Mouse (Mus musculus) intestine, embryonic 14.5 days (tissue): ENCODE data around the gene Gpr25. TPM values are rescaled to one million over a fixed set of nuclear protein-coding genes. Genes with fewer than 3 reads are reported as not detected.

ENCODE experiments used
- ATAC-seq: fragments of 200-750 bp; cut with Nextera tagmentation; replicated peaks from 2 replicates; pipeline ENCODE4 v1.8.0; 2017; ENCODE audit warnings: low read depth, moderate number of reproducible peaks, moderate TSS enrichment, moderate library complexity; ENCODE audit not compliant: low FRiP score, low TSS enrichment
- DNase-seq: peaks from one replicate; pipeline ENCODE4 v3.0.0-alpha.2; 2018; ENCODE audit warnings: low spot score
- H3K27ac ChIP-seq: fragments of 300-500 bp; sonication (generic); 2 replicates; pipeline ENCODE4 v1.5.1; 2014; ENCODE audit warnings: low read depth, mild to moderate bottlenecking, control low read depth
- H3K27me3 ChIP-seq: fragments of 300-500 bp; sonication (generic); replicated peaks from 2 replicates; pipeline ENCODE4 v1.6.1; 2014; ENCODE audit warnings: low read length, control low read depth; ENCODE audit not compliant: control insufficient read depth, insufficient read depth
- H3K36me3 ChIP-seq: fragments of 300-500 bp; sonication (generic); 2 replicates; pipeline ENCODE4 v1.6.1; 2014; ENCODE audit warnings: low read length, control low read depth; ENCODE audit not compliant: control insufficient read depth, insufficient read depth
- H3K4me1 ChIP-seq: fragments of 300-500 bp; sonication (generic); replicated peaks from 2 replicates; pipeline ENCODE4 v1.6.1; 2014; ENCODE audit warnings: low read length, control low read depth, mixed read lengths; ENCODE audit not compliant: control insufficient read depth, insufficient read depth
- H3K4me2 ChIP-seq: fragments of 300-500 bp; sonication (generic); 2 replicates; pipeline ENCODE4 v1.6.1; 2014; ENCODE audit warnings: low read length
- H3K4me3 ChIP-seq: fragments of 300-500 bp; sonication (generic); 2 replicates; pipeline ENCODE4 v1.5.1; 2014; ENCODE audit warnings: low read depth, low read length, control low read depth, mixed read lengths
- H3K9ac ChIP-seq: fragments of 300-500 bp; sonication (generic); 2 replicates; pipeline ENCODE4 v1.6.1; 2014; ENCODE audit warnings: mild to moderate bottlenecking, low read length
- H3K9me3 ChIP-seq: fragments of 300-500 bp; sonication (generic); 2 replicates; pipeline ENCODE4 v1.6.1; 2016; ENCODE audit warnings: low read length, control low read depth; ENCODE audit not compliant: control insufficient read depth
- WGBS: fragments of 180-500 bp; shearing (Covaris S2); extraction: QIAGEN DNeasy Blood & Tissue Kit; methylation state at CpG from one replicate; pipeline ENCODE4 v1.1.7; 2014; 5-methylcytosine and 5-hydroxymethylcytosine counted together
- polyA plus RNA-seq: library from polyadenylated mRNA; unstranded; fragments of >200 nt; fragmentation: Nextera tagmentation; extraction: Ambion mirVana; gene quantifications from 2 replicates; pipeline ENCODE4 v1.2.1, GENCODE M21; 2014

Gpr25 gene
- not detected in 2 replicates for polyA plus RNA-seq

DNA sequence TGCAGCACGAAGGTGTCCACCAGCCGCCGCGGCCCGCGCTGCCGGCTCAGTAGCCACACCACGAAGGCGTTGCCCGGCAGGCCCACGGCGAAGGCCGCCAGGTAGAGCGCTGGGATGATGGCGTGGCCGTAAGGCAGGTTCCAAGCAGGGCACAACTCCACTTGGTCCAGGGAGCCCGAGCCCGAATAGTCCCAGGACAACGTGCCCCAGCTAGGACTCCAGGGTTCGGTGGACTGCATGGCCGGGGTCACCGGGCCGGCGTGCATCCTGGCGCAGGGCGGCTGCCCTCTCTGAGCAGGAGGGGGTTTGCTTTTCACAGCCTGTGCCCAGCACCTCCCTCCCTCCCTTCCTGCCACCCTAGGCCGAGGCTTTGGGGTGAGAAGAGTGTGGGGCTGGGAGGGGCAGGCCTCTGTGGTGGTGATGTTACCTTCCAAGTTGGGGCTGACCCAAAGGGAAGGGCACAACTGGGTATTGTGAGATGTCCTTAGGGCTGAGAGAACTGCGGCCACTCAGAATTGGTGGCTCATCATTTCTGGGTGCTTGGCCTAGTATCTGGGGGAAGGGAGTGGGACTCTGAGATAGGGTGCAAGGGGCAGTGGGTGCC, at the start of gene Gpr25:
Gene Gpr25, minus strand, starts transcription at position 239 of the 604 bp plus-strand sequence.
- Histone ChIP-seq H3K36me3 (no peaks in the 10 kb centered on the region), H3K4me2 (peak within 1 kb of the TSS; percentile 88), H3K4me3 (peak within 1 kb of the TSS; percentile 50), H3K27ac (no peak within 1 kb of the TSS), H3K9me3 (no peaks in the 10 kb centered on the region), H3K4me1 (peaks cover 8% of the 10 kb centered on the region; the same call in 1 of the 2 replicates), H3K27me3 (peaks cover 61% of the 10 kb centered on the region), H3K9ac (peak within 1 kb of the TSS; percentile 40)
- 8% methylated on average over 28 of the region's 28 CpGs for WGBS
- no peak; the same call in none of the 2 replicates for ATAC-seq
- peak; percentile 62 for DNase-seq

GRCm38 (mm10) chr1:136309193-136309592, 48.5 kb upstream of the Gpr25 start:
- WGBS: 92% methylated on average over 5 of the region's 5 CpGs
- ATAC-seq: no peak
- H3K4me2 ChIP-seq: no peak overlapping the region
- DNase-seq: no peak
- no peaks in the 10 kb centered on the region for H3K9me3 ChIP-seq
- no peaks in the 10 kb centered on the region for H3K4me1 ChIP-seq
- H3K9ac ChIP-seq: no peak overlapping the region
- no peak overlapping the region for H3K4me3 ChIP-seq
- no peaks in the 10 kb centered on the region for H3K36me3 ChIP-seq
- no peaks in the 10 kb centered on the region for H3K27me3 ChIP-seq
- no peak overlapping the region for H3K27ac ChIP-seq

- no peaks in the 10 kb centered on the region for H3K27me3 ChIP-seq
- H3K4me2 ChIP-seq: no peak overlapping the region
- H3K27ac ChIP-seq: no peak overlapping the region
- no peak overlapping the region for H3K4me3 ChIP-seq
- no peak overlapping the region for H3K9ac ChIP-seq
- no peaks in the 10 kb centered on the region for H3K4me1 ChIP-seq
- DNase-seq (no peak), ATAC-seq (no peak)
- no peaks in the 10 kb centered on the region for H3K9me3 ChIP-seq
- 87% methylated on average over 3 of the region's 3 CpGs for WGBS
- H3K36me3 ChIP-seq: 0 out of 2 replicates have a peak, but pooled peaks cover 4% of the 10 kb centered on the region
Measured at GRCm38 (mm10) chr1:136306424-136306823, 45.8 kb upstream of the Gpr25 start.

DNA sequence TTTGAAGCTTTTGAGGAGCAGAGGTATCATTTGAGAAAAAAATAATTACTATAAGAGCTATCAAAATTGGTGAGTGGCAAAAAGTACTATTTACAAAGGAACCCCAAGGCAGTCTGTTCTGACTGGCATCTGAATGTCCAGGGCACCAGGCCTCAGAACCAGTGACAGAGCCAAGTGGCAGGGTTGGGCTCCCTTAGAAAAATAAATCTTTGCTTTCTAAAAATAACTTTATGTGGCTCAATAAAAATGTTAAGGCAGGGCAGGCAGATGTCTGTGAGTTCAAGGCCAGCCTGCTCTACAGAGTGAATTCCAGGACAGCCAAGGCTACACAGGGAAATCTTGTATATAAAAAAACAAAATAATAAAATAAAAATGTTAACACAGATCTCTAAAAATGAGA, 33.3 kb upstream of the Gpr25 start:
- Histone ChIP-seq H3K36me3 (0 out of 2 replicates have a peak, but pooled peaks cover 4% of the 10 kb centered on the region), H3K4me2 (no peak overlapping the region), H3K4me1 (no peaks in the 10 kb centered on the region), H3K9me3 (no peaks in the 10 kb centered on the region), H3K27me3 (no peaks in the 10 kb centered on the region), H3K4me3 (no peak overlapping the region), H3K27ac (no peak overlapping the region), H3K9ac (no peak overlapping the region)
- ATAC-seq (no peak), DNase-seq (no peak)

DNA sequence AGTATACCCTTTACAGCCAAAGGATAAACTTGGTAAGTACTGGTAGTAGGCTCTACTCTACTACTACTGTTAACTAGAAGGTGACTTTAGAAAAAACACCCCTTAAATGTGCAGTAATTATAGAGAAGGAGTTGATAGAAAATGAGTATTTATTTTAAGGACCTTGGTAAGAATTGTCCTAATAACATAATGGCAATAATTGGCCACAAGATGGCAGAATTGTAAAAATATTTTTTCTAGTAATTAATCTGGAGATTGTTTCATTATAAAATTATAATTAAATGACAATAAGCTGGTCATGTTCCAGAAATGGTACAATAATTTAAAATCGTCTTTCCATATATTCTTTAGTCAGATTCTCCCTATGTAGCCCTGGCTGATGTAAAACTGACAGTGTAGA, 29.1 kb upstream of the Gpr25 start:
- ATAC-seq (no peak), DNase-seq (no peak)
- H3K36me3 ChIP-seq: peaks cover 27% of the 10 kb centered on the region
- H3K9me3 ChIP-seq: no peaks in the 10 kb centered on the region
- no peak overlapping the region for H3K27ac ChIP-seq
- no peaks in the 10 kb centered on the region for H3K27me3 ChIP-seq
- H3K4me1 ChIP-seq: no peaks in the 10 kb centered on the region
- no peak overlapping the region for H3K4me2 ChIP-seq
- WGBS: 85% methylated on average over 1 of the region's 1 CpGs
- no peak overlapping the region for H3K9ac ChIP-seq
- H3K4me3 ChIP-seq: no peak overlapping the region

DNA sequence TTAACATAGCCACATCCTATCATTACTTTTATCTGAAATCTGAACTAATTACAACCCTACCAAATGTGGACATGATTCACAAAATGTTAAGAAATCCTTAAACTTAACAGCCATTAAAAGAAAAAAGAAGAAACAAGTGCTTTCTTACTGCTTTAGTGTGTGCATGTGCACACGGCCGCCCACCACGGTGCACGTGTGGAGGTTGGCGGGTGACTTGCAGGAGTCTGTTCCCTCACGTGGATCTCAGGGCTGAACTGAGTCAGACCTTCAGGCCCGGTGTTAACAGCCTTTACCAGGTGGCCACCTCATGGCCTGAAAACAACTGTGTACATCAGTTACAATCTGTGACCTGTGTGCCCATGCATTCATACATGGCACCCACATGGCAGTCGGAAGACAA, 16.7 kb upstream of the Gpr25 start:
- Histone ChIP-seq H3K36me3 (peaks cover 92% of the 10 kb centered on the region), H3K4me3 (no peak overlapping the region), H3K27me3 (no peaks in the 10 kb centered on the region), H3K27ac (no peak overlapping the region), H3K4me2 (no peak overlapping the region), H3K9me3 (no peaks in the 10 kb centered on the region), H3K9ac (no peak overlapping the region), H3K4me1 (no peaks in the 10 kb centered on the region)
- DNase-seq: no peak
- ATAC-seq: no peak
- 91% methylated on average over 8 of the region's 8 CpGs for WGBS

DNA sequence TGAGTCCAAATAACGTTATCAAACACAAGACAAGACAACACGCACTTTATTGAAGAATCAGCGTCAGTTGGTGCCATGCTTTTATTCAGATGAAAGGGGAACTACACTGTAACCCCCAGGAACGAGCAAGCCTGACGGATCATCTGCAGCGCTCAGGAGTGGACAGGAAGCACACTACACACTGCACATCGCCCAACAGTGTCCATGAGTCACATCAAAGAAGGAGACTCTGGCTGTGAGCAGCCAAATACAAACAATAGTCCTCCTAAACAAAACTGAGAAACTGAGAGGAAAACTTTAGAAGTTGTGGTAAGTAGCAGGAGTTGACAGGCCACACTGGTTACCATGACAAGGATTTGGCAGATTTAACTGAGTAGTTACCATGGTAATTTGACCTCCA, 7.6 kb upstream of the Gpr25 start:
- Histone ChIP-seq H3K36me3 (peaks cover 47% of the 10 kb centered on the region), H3K27me3 (no peaks in the 10 kb centered on the region), H3K9me3 (no peaks in the 10 kb centered on the region), H3K4me2 (no peak overlapping the region), H3K9ac (no peak overlapping the region), H3K4me3 (no peak overlapping the region), H3K4me1 (no peaks in the 10 kb centered on the region), H3K27ac (no peak overlapping the region)
- DNase-seq: no peak
- 80% methylated on average over 7 of the region's 7 CpGs for WGBS
- ATAC-seq: no peak

- ATAC-seq (no peak), DNase-seq (no peak)
- Histone ChIP-seq H3K36me3 (peaks cover 27% of the 10 kb centered on the region), H3K4me2 (no peak overlapping the region), H3K4me3 (no peak overlapping the region), H3K27me3 (peaks cover 16% of the 10 kb centered on the region), H3K4me1 (no peaks in the 10 kb centered on the region), H3K9ac (no peak overlapping the region), H3K9me3 (no peaks in the 10 kb centered on the region), H3K27ac (no peak overlapping the region)
- 46% methylated on average over 6 of the region's 6 CpGs for WGBS
Measured at GRCm38 (mm10) chr1:136266127-136266526, 5.5 kb upstream of the Gpr25 start.

DNA sequence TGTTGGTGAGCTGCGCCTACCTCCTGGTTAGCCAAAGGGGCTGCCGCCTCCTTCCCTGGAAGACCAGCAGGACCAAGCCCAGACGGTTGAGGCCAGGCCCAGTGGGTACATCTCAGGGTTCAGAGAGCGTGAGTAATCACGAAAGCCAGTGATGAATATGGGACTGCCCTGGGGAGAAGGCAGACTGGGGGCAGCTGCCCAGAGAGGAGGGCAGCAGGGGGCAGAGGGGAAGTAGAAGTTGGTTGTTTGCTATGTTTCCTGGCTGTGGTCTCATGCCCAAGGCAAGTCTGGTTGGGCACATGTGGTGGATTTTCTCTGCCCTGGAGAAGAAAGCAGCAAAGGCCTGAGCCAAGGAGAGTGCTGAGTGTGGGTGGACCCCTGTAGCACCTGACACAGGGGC, 2.7 kb upstream of the Gpr25 start:
- H3K9ac ChIP-seq: no peak overlapping the region
- H3K4me3 ChIP-seq: no peak overlapping the region
- WGBS: 81% methylated on average over 5 of the region's 5 CpGs
- no peaks in the 10 kb centered on the region for H3K9me3 ChIP-seq
- DNase-seq (no peak), ATAC-seq (no peak)
- no peak overlapping the region for H3K4me2 ChIP-seq
- no peak overlapping the region for H3K27ac ChIP-seq
- H3K4me1 ChIP-seq: peaks cover 8% of the 10 kb centered on the region; the same call in 1 of the 2 replicates
- H3K27me3 ChIP-seq: peaks cover 42% of the 10 kb centered on the region
- H3K36me3 ChIP-seq: peaks cover 6% of the 10 kb centered on the region
